Mouse (Mus musculus) fat pad, adult 2 months (tissue): ENCODE data around the gene Gm9936.
"Not testable (repeated sequence)": the region's sequence is repeated elsewhere in the genome, so short reads cannot be mapped to it uniquely, and the experiment has no call there.

Experiments used
- DNase-seq: peaks from one replicate; pipeline ENCODE4 v3.0.0-alpha.2; 2011; ENCODE audit warnings: low read depth, low spot score; ENCODE audit errors: extremely low read depth

The Gm9936 gene

DNA sequence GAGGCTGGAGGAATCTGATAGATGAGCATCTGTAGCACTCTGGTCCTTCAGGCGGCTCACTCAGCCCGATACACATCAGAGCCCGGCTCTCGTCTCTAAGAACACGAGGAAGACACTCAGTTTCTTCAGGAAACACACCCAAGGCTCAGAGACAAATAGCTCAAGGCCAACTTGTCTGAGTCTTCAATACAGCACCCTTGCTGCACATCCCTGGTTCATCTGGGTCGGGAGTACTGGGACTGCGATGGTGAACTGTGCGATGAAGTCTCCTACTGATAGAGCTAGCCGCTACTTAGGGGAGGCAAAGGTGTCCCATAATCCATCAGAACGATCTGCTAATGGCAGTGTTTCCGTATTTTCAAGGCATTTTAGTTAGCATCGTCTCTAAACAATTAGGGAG, at the start of gene Gm9936:
TSS of gene Gm9936 (minus strand) at position 101 of the 400 bp plus-strand sequence.
- no peak for DNase-seq

DNA sequence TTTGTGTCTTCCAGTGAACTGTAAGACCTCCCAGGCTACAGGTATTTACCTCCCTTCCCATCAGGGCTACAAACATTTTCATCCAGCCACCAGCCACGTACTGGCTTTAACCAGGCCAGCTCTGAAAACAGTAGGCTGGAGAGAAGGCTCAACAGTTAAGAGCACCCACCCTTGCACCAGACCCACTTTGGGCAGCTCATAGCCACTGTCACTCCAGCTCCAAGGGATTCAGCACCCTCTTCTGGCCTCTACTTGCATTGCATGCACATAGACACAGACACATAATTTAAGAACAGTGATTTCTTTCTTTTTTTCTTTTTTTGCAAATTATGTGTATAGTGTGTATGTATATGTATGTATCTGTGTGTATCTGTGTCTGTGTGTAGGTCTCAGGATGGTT, 43.9 kb upstream of the Gm9936 start:
- DNase-seq: no peak

DNA sequence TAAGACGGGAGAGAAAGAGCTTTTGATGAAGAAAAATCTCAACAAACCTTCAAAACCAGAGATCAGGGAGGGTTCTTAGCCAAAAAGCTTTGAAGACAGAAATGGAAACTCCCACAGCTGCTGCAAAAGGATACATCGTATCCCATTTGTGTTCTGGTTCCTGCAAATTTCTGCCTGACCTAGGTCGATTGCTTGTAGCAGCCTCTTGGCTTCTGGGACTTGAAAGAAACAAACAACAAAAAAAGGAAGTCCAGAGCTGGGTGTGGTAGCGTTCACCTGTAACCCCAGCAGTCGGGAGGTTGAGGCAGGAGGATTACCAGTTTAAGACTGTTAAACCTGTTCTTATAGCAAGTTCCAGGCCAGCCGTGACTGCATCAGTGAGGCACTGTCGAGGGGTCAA, 40.4 kb upstream of the Gm9936 start:
- DNase-seq: no peak

DNA sequence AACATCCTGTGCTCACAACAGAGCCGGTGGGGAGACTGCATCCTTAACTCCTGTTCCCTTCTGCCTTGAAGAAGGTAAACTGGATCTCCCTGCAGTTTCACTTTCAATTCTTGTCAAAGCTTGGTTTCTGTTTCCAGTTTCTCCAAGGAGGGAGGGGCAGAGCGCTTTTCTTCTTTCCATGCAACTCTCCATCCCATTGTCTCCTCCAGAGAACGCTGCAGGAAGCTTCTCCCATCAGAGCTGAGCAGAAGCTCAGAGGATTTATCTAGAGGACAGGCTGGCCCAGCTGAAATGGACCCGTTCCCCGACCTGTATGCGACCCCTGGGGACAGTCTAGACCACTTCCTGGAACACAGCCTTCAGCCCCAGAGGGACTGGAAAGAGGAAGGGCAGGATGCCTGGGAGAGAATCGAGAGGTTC, 38.9 kb upstream of the Gm9936 start:
- no peak for DNase-seq

DNA sequence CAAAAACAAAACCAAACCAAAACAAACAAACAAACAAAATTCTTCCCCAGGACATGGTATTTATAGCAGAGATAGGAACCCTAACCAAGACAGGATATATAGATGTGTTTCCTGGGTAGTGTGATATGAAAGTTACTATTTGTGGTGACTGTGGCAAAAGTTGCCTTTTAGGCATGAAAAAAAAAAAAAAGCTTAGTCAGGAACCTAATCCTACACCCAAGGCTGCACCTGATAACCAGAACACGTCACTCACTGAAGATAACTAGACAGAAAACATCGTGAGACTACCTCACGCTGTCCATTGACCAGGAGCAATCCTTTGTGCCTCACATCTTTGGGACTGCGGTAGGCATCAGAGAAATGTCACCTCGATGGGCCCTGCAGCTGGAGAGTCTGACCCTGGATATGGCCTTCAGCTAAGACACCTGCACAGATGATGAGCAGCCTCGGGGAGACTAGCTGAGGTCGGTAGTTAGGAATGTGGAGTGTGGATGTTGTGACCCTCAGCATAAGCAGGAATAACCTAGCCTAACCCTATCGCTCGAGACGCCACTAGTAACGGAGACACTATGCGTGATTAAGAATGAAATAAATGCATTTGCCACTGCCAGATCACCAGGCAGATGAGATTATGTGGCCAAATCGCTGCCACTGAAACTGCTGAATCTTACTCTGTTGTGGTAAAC, 38.3 kb upstream of the Gm9936 start, which contains the start of gene Oasl2:
TSS of gene Oasl2 (plus strand) at position 249 of the 686 bp plus-strand sequence.
- DNase-seq: no peak

DNA sequence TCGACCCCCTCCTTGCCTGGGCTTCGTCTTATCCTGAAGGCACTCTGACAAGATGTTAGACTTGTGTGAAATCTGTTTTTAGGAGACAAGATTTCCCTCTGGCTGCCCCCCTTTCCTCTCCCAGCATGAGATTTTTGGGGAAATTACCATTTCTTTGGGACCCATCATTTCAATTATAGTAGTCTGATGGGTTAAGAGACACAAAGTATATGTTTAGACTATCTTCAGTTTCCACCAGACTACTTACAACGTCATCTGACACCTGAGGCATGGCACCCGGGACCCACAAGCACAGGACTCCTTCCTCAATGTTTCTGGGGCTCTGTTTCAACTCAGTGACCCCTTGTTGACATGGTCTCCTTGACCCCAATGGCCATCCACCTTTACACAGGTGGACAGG, 37.1 kb upstream of the Gm9936 start:
- no peak for DNase-seq

DNA sequence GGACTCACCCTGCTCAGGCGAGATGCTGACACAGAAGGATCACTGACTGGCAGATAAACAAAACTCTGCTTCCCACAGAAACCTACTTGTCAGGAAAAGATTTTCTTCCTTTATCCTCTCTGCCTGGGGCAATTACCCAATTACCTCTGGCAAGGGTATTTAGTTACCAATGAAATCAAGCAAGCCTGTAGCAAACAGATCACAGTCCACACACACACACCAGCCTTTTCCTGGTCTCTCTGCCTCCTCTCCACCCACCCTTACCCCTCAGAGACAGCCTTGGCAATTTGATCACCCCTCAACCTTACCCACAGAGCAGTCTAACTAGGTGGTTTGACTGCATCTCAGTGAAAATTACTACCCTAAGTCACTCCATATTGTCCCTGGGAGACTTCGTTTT, 30.5 kb upstream of the Gm9936 start:
- no peak for DNase-seq

DNA sequence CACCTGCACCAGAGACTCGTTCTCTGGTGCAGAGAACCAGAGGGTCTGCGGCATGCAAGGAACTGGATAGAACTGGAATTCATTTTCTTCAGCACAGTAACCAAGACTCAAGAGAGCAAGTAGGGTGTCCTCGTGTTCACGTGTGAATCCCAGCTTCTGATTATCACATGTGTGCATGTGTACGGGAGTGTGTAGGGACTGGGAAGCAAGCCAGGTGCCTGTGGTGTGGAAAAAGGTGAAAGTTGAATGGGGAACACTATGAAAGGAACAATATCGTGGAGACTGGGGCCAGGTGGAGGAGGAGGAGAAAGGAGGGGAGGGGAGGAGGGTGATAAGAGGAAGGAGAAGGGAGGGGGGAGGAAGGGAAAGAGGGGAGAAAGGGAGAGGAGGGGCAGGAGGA, 28.3 kb upstream of the Gm9936 start:
- DNase-seq: no peak

DNA sequence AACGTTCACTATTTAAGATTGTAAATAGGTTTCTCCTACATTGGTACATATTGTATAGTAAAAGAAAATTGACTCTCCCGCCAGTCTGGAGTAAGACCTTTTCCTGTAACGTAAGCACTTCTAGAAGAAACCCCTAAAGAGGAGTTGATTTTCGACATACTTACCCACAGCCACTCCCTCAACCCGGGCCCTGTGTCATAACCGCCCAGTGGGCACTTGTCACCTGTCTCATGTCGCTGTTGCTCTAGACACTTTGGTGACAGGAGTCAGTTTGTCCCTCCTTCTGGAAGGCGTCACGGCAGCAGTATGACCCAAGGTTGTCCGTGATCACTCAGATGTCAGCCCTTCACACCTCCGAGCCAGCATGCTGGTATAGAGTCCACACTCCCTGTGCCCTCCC, 24.5 kb upstream of the Gm9936 start:
- DNase-seq: no peak

DNA sequence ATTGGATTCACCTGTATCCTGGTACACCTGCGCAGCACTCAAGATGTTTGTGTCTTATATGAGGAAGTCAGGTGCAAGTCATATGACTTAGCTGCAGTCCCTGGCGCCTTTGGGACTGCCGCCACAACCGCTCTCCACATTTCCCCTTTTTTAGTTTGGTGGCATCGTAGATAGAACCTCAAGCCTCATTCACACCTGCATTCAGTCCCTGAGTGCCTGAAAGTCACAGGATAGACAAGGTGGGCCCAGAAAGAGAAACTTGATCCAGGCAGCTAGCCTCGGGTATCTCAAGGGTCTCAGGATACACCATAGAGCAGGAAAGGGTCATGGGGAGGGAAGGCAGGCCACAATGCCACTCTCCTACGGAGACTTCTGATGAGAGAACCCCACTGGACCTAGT, 23.8 kb upstream of the Gm9936 start:
- DNase-seq: not testable (repeated sequence)

DNA sequence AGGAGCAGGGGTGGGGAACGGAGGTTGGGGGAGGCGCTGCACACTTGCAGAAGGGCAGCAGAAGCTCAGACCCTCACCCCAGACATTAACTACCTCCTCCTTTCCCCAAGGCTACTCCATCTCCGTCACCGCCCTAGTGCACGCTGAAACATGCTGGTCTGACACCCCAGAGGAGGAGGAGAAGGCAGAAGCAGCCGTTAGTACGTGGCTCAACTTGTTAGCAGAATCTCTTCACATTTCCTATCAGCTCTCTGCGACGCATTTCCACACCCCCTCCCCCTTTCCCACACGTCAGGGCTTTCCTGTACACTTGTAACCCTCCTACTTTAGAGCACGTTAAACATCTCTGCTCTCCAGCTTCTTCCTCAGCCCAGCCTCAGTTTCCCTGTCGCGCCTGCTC, 20.9 kb upstream of the Gm9936 start:
- DNase-seq: no peak

DNA sequence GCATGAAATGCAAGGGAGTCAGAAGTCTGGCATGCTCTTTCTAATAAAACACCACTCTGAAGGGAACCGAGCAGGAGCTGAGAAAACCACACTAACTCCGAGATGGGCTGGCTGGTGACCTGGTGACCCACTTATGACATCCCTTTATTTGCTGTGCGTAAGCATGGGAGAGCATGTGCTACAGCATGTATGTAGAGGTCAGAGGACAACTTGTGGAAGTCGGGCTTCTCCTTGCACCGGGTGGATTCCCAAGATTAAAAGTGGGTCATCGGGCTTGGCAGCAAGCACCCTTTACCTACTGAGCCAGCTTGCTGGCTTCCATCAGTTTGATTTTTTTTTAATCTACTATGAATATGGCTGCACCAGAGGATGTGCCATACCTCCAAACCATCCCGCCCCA, 19.0 kb upstream of the Gm9936 start:
- no peak for DNase-seq

DNA sequence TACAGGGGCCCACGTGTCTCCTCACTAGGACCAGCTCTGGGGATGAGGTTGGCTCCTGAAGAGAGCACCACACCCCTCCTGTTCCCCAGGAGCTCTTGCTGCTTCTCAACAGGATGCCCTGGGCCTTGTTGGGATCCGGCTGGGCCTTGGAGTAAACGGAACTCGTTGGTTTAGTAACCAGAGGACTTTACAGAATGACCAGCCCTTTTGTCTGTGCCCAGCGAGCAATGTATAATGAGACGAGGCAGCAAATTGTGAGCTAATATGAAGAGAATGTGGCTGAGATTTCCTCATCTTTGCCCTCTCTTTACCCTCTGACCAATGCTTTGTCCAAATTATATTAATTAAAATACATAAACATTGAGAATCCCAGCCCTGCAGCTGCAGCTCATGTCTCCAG, 17.8 kb upstream of the Gm9936 start:
- no peak for DNase-seq

DNA sequence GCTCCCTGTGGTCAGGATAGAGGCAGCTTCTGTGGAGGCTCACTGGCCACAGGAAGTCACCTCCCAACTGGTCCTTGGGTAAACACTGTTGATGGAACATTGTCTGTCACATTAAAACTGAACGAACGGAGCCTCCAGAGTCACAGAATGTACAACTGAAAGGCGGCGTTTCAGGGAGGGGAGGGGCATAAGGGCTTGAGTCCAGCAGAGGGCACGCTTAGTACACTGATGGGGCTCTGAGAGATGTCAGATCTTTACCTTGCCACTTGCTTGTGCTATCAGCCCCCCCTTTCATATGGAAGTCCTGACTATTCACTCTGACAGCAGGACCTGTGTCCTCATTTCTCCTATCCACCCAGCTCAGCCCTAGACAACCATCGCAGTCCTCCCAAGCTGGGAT, 17.4 kb upstream of the Gm9936 start:
- no peak for DNase-seq

DNA sequence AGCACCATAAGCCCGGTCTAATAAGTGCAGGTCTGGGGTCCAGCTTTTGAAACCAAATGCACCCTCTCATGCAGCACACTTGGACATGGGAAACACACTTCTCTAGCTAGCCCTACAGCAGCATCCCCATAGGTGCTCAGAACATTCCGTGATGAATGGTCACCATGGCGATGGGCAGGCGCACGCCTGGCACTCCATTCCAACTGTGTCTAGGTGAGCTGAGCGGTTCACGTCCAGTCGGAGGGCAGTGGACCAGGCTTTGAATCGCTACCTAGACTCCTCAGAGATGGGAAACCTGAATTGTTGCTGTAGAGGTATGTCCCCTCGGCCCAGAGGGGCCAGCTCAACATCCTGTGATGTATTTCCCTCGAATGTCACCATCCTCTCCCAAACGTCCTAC, 6.8 kb upstream of the Gm9936 start:
- DNase-seq: no peak

DNA sequence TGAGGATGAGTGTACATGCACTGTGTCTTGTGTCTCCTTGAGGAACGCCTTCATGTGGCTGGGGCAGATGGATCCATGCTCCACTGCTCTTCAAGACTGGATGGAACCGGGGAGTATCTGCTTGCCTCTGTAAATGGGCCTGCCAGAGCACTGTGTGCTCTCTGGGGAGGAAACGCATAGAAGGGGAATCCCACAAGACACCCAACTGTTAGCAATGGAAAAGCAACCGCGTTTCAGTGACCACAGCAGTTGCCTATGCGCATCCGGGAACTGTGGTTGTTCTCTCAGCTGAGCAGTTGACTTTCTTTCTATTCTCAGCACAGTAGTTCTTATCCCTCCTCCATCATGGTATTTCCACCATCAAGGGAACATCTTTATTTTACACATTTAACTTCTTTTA, 6.3 kb upstream of the Gm9936 start:
- no peak for DNase-seq

DNA sequence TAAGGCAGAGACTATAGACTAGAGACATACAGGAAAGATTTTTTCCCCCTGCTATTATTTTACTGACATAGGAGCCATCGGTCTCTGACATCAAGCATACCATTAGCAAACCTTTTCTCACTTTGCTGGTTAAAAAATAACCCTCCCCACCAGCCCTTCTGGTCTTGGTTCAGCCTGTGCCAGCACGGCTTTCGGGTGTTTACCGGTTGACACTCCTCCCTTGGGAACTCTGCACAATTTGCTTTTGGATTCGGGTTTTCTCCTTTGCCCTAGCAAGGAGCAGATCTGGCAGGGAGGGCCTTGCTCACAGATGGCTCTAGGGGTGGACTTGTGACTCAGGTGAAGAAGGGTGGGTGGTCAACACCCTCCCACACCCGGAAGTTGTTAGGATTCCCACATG, 3.2 kb upstream of the Gm9936 start:
- DNase-seq: no peak

DNA sequence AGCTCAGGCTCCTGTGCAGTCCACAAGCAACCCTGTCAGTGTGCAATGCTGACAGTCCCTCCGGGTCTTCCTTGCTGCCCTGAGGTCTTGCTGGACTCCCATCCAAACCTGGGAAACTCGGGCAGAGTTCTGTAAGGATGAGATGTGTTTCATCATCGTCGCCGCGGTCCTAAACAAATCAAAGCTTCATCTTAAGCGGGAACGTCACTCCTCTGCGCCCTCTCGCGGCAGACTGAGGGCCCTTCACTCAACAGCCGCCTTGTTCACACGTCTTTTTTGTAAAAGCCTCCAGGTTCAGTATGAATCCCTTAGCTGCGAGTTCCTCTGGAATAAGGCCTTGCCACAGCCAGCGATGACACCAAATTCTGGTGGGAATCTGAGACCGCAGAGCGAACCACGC, 771 bp upstream of the Gm9936 start:
- DNase-seq: no peak

DNA sequence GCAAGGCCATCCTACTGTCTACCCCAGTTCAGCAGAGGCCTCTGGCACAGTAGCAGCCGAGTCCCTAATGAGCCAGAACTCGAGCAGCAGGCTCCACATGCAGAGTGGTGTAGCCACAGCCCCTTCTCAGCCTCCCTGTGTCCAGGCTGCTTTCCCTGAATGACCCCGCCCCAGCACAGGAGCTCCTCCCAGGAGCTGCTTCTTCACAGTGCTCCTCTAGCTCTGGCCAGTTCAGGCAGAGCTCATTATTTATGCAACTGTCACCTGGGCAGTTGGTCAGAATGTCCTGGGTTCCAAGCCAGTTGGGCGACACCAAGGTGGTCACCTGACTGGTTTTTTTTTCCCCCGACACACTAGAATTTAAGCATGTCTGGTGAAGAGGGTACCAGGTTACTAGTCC, 5.1 kb downstream of the Gm9936 start, which contains the start of gene 4930519G04Rik:
TSS of gene 4930519G04Rik (plus strand) at position 301 of the 400 bp plus-strand sequence.
- DNase-seq: not testable (repeated sequence)

DNA sequence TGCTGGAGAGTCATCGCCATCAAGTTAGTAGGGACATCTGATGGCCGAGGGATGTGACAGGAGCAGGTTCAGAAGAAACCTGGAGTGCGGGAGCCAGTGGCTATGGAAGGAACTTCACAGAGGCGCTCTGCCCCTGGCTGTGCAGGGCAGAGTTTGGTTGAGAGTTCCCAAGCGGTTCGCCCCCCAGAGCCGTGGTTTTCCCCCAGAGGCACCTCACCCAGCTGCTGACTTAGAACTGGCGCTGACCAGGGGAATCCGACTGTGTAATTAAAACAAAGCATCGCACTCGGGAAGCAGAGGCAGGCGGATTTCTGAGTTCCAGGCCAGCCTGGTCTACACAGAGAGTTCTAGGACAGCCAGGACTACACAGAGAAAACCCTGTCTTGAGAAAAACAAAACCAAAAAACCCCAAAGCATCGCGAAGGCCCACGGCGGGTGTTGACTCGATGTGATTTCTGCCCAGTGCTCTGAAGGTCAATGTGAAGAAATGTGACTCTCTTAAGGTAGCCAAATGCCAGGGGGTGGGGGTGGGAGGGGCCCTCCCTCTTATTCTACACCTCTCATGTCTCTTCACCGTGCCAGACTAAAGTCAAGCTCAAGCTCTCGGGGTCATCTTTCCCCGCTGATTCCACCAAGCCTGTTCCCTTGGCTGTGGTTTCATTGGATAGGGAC, 6.8 kb downstream of the Gm9936 start:
- DNase-seq: no peak

DNA sequence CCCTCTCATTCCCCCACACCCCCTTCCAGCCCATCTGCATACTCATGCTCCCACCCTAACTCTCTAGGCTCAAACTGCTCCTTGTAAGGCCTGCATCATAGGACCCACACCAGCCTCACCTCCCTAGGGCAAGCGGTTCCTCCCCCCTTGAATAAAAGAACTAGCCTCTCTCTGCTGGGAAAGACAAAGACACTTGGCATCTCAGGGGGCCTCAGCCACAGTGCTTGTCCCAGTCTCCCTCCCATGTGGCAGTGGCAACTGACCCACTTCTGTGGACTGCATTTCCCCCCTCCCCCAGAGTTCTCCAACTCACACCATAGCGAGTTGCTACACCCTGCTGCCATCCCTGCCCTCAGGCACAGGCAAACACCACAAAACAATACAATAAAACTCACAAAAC, 14.1 kb downstream of the Gm9936 start:
- DNase-seq: not testable (repeated sequence)

DNA sequence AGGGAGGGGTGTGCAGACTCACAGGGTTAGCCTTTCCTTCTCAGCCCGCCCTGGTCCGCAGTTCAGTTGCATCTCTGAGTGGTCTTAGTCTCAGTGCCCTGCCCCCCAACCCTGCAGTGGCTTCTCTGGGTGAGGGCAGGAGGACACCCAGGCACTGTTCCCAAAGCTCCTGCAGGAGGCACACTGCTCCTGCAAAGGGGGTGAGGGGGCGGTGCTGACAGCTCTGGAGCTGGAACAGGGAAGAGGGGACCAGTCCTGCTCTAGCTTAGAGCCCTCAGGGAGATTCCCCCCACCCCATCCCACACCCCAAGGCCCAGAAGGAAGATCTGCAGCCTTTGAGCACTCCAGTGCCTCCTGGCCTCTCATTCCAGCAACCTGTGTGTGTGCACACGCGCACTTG, 15.8 kb downstream of the Gm9936 start:
- no peak for DNase-seq

DNA sequence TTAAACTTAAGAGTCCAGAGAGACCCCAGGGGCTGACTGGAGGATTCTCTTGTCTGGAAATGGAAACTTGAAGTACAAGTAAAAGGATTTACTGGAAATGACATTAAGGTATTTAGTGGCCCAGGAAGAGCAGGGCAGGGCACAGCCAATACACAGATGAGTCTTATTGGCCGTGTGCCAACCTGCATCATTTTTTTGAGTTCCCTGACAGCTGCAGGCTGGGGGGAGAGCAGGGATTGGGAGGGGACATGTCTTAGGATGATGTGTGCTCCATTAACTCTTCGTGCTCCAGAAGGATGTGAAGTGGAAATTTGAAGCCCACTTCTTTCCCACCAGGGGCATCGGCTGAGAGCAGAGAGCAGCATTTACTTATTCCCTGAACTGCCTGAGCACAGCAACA, 16.3 kb downstream of the Gm9936 start:
- DNase-seq: not testable (repeated sequence)
